7 mouse cellular contexts compared by ENCODE assay signal in genomic region chr5:53591683-53592050, GRCm38 (mm10).
DNase-seq lines count a peak whose midpoint lies in the region; ATAC-seq and TF ChIP-seq lines count a peak whose summit lies in the region.

No protein-coding gene starts in this region.

- H3K4me1 ChIP-seq in lung, embryonic 16.5 days (replicated peaks; ENCODE audit: control insufficient read depth, insufficient read depth, low read length), result peaks cover 16% of the 10 kb centered on the region
- peaks cover 25% of the 10 kb centered on the region for H3K4me1 ChIP-seq in embryonic facial prominence, embryonic 15.5 days
- H3K4me1 ChIP-seq in limb, embryonic 10.5 days, result peaks cover 19% of the 10 kb centered on the region
- peaks cover 2% of the 10 kb centered on the region for H3K4me1 ChIP-seq in small intestine, adult 2 months (ENCODE audit: control insufficient read depth, insufficient read depth, insufficient read length, low read length)

- no peaks in the 10 kb centered on the region for H3K27me3 ChIP-seq in lung, embryonic 16.5 days (ENCODE audit: control insufficient read depth, insufficient read depth, low read depth, low read length)
- H3K27me3 ChIP-seq in embryonic facial prominence, embryonic 15.5 days, result peaks cover 5% of the 10 kb centered on the region
- H3K27me3 ChIP-seq in limb, embryonic 10.5 days (ENCODE audit: low read depth, poor library complexity, severe bottlenecking), result no peaks in the 10 kb centered on the region
- H3K27me3 ChIP-seq in small intestine, adult 2 months (ENCODE audit: control insufficient read depth, insufficient read depth, low read length), result no peaks in the 10 kb centered on the region

- ATAC-seq in lung, embryonic 16.5 days (ENCODE audit: low read depth), result no peak
- ATAC-seq in embryonic facial prominence, embryonic 15.5 days (ENCODE audit: insufficient number of reproducible peaks, low FRiP score, low TSS enrichment, low read depth), result no peak

- H3K4me2 ChIP-seq in lung, embryonic 16.5 days (ENCODE audit: low read depth, low read length), result peak overlapping the region; percentile 96
- H3K4me2 ChIP-seq in embryonic facial prominence, embryonic 15.5 days (replicated peaks), result peak overlapping the region; percentile 97

- under 1% methylated on average over 8 of the region's 8 CpGs for WGBS in lung, embryonic 16.5 days
- WGBS in embryonic facial prominence, embryonic 15.5 days, result 2% methylated on average over 8 of the region's 8 CpGs
- WGBS in limb, embryonic 10.5 days, result 2% methylated on average over 8 of the region's 8 CpGs
- 4% methylated on average over 8 of the region's 8 CpGs for WGBS in small intestine, adult 2 months

- TF ChIP-seq POLR2A in small intestine, adult 2 months (IDR thresholded peaks at IDR 0.05; ENCODE audit: low read depth, low read length), result no peak

- H3K9me3 ChIP-seq in lung, embryonic 16.5 days (ENCODE audit: control insufficient read depth, low read length), result no peaks in the 10 kb centered on the region
- no peaks in the 10 kb centered on the region for H3K9me3 ChIP-seq in embryonic facial prominence, embryonic 15.5 days (replicated peaks)
- H3K9me3 ChIP-seq in limb, embryonic 10.5 days (replicated peaks), result no peaks in the 10 kb centered on the region

- TF ChIP-seq CTCF in small intestine, adult 2 months (IDR thresholded peaks at IDR 0.05; ENCODE audit: extremely low read depth, insufficient read length, insufficient replicate concordance, low read depth, low read length), result no peak

- H3K36me3 ChIP-seq in lung, embryonic 16.5 days (ENCODE audit: control insufficient read depth, insufficient read depth, low read length), result no peaks in the 10 kb centered on the region
- H3K36me3 ChIP-seq in embryonic facial prominence, embryonic 15.5 days, result no peaks in the 10 kb centered on the region
- no peaks in the 10 kb centered on the region for H3K36me3 ChIP-seq in limb, embryonic 10.5 days
- no peaks in the 10 kb centered on the region for H3K36me3 ChIP-seq in small intestine, adult 2 months (ENCODE audit: control insufficient read depth, insufficient read depth, low read length)

- H3K4me3 ChIP-seq in lung, embryonic 16.5 days (ENCODE audit: low read length), result peak overlapping the region; percentile 88
- H3K4me3 ChIP-seq in embryonic facial prominence, embryonic 15.5 days (replicated peaks), result peak overlapping the region; percentile 89
- H3K4me3 ChIP-seq in limb, embryonic 10.5 days, result peak overlapping the region; percentile 91
- peak overlapping the region; percentile 94 for H3K4me3 ChIP-seq in small intestine, adult 2 months (ENCODE audit: low read depth, low read length)

- H3K9ac ChIP-seq in lung, embryonic 16.5 days (ENCODE audit: low read length), result peak overlapping the region; percentile 97
- peak overlapping the region; percentile 90; the same call in 1 of the 2 replicates for H3K9ac ChIP-seq in embryonic facial prominence, embryonic 15.5 days

- peak overlapping the region; percentile 99 for H3K27ac ChIP-seq in lung, embryonic 16.5 days (ENCODE audit: low read length)
- peak overlapping the region; percentile 99; the same call in 1 of the 2 replicates for H3K27ac ChIP-seq in embryonic facial prominence, embryonic 15.5 days (replicated peaks)
- peak overlapping the region; percentile 97 for H3K27ac ChIP-seq in limb, embryonic 10.5 days
- no peak overlapping the region for H3K27ac ChIP-seq in small intestine, adult 2 months (ENCODE audit: insufficient read depth, low read depth, low read length)

- DNase-seq in lung, postnatal 10 days, result no peak
- DNase-seq in limb, embryonic 10.5 days (ENCODE audit: low spot score), result no peak
- no peak for DNase-seq in gastrocnemius, adult 8-10 months (ENCODE audit: low spot score in 2 of 2)
- DNase-seq in spleen, adult 18-20 months, result no peak
